Mouse (Mus musculus): ENCODE data around the gene Olfr1349.
"Not testable (repeated sequence)": the region's sequence is repeated elsewhere in the genome, so short reads cannot be mapped to it uniquely, and the experiment has no call there.

The Olfr1349 gene

DNA sequence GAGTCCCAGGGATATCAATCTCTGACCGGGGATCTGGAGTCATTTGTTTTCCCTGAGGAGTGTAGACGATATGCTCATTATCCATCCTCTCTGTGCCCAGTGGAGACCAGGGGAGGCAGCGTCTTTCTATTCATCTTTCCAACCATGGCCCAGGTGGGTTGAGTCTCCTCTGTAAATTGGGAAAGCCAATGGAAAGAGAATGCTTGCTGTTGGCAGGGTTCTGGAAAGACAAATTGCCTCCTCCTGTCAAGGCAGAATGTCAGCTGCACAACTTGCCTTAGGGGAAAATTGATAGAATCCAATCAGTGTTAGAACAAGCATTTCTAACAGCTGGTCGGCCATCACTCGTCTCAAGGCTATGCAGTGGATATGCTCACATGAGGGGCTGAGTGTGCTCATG is at the start of gene Olfr1349:
Gene Olfr1349, minus strand, starts transcription at position 101 of the 400 bp plus-strand sequence.
- no peak for DNase-seq (ENCODE audit: low spot score)

DNA sequence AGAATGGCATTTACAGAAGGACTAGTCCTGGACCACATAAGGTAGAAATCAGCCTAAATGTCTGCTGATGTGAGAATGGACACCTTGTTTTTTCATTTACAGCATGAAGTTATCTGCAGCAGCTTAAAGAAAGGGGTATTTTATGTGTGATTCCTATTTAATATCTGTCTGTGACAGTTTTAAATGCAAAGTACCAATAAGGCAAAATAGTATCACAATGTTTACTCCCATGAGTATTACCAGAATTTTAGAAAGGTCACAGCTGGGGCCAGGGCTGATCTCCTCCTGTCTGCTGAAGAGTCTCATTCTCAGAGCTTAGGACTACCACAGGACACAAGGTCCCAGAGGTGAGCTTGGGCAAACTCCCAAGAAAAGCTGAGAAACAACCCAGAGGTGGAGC is 41.8 kb upstream of the Olfr1349 start, which contains the start of gene Olfr1350:
Gene Olfr1350, plus strand, starts transcription at position 301 of the 400 bp plus-strand sequence.
- no peak for DNase-seq (ENCODE audit: low spot score)

DNA sequence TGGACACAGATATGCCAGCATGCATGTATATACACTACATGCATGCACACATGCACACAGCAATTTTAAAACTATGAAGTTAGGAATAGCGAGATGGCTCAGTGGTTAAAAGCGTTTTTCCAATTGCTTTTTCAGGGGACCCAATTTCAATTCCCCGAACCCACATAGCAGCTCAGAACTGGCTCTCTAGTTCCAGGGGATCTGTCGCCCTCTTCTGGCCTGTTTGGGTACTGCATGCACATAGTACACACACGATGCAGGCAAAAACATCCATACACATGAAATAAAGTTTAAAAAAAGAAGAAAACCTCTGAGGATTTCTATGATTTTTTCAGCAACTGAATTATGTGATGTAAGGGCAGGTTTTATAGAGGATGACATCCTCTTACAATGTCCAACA is 3.4 kb upstream of the Olfr1349 start:
- no peak for DNase-seq (ENCODE audit: low spot score)

DNA sequence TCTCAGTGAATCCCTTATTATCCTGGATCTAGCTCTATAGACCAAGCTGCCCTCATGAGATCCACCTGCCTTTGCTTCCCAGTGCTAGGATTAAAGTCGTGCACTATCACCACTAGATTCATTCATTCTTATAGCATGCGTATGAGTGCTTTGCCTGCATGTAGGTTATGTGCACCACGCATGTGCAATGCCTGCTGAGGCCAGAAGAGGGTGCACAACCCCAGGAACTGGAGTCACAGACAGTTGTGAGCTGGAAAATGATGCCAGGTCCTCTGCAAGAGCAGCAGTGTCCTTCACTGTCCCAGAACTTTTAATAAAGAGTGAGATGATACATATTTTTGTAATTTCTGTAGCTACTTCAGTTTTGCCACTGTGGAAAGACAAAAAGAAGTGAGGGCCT is 2.3 kb upstream of the Olfr1349 start:
- no peak for DNase-seq (ENCODE audit: low spot score)

DNA sequence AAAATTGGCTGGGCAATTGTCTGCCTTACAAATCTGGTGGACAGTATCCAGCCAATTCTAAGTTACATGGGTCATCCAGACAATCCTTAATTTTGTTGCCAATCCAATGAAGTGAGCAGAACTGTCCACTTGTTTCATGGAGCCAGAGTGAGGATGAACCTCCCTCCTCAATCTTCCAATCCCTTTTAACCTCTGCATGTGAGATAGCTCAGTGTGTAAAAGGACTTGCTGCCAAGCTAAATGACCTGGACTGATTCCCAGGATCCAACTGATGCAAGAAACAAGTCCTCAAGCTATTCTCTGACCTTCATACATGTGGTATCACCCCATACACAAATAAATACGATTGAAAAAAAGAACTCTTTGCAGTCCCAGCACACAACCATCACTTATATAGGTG is 1.1 kb downstream of the Olfr1349 start:
- no peak for DNase-seq (ENCODE audit: low spot score)

DNA sequence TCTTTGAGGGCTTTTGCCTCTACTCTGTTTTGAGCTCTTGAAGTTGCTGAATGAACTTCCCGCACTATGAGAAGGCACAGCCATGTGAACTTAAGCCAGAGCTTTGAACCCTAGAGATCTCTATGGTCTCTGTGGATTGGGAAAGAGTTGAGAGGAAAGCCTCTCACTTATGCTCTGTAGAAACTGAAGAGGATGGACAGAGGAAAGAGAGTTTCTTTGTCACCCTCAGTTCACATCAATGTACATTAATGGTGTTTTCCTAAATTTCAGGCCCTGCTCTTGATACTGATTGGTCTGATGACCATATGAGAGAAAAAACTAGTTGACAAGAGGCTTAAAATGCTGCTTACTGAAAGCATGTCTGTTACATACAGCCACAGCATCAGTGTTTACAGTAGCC is 14.1 kb downstream of the Olfr1349 start, which contains the start of gene Olfr1348:
Gene Olfr1348, minus strand, starts transcription at position 101 of the 400 bp plus-strand sequence.
- no peak for DNase-seq (ENCODE audit: low spot score)

DNA sequence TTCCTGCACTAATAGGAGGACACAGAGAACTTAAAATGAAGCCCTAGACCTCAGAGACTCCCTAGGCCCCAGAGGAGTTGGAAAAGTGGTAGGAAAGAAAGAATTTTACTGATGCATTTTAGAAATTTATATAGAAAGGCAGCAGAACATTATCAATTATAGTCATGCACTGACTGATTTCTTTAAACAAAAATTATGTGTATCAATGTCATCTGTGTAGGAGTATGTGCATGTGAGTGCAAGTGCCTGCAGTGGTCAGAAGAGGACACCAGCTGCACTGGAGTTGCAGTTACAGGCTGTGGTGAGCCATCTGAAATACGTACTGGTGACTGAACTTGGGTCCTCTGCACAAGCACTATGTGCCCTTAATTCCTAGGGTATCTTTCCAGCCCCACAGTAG is 23.1 kb downstream of the Olfr1349 start, which contains the start of gene Olfr1347:
Gene Olfr1347, minus strand, starts transcription at position 101 of the 400 bp plus-strand sequence.
- DNase-seq (ENCODE audit: low spot score): no peak

DNA sequence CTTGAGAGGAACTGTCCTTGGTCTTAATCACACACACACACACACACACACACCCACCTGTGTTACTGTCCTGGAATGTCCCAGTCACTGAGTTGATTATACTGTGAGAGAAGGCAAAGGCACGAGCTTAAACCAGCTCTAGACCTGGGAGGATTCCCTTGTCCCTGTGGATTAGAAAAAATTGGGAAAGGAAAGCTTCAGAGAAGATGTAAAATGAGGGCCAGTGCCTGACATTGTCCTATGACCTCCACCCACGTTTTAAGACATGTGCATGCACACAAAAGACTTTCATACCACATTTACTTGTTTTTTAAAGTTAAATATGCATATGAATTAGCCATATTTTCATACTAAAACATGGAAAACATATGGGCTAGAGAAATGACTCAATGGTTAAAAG is 35.9 kb downstream of the Olfr1349 start, which contains the start of gene Olfr5:
Gene Olfr5, minus strand, starts transcription at position 101 of the 400 bp plus-strand sequence.
- DNase-seq (ENCODE audit: low spot score): no peak

DNA sequence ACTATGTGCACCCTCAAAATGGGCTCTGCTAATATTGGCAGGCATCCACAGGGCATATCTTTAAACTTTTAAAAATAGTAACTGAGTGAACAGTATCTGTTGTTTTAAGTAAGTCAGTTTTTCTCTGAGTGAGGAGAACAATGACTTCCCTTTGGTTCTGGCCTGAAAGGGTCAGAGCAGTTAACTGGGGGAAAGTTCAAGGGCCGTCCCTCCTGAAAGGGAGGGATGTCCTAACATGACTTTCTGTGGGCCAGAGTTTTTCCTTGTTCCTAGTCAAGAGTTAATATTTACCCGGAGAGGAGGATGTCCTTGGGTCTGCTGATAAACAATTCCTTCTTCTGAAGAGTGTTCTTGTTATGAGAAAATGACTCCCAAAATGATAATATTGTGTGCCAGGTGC is 45.1 kb downstream of the Olfr1349 start:
- not testable (repeated sequence) for DNase-seq (ENCODE audit: low spot score)

DNA sequence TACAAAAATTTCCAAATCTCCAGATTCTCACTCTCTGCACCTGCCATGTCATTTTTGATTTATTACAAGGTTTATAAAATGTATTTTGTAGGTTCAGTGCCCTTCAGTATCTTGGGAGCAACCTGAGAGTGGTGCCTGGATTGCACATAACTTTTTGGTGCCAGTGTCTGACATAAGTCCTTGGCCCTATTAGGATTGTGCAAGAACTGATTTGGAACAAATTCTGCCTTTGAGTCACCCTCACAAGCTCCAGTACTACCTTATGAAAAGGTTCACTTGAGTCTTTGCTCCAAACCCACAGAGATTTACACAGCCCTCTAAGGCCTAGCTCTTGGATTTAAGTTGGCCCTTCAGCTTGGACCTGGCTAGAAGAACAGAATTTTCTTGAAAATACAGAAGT is 55.8 kb downstream of the Olfr1349 start, which contains the start of gene Olfr1346:
Gene Olfr1346, plus strand, starts transcription at position 151 of the 400 bp plus-strand sequence.
- no peak for DNase-seq (ENCODE audit: low spot score)

All from left cerebral cortex, adult 11 months (tissue).